In the genomic region with DNA sequence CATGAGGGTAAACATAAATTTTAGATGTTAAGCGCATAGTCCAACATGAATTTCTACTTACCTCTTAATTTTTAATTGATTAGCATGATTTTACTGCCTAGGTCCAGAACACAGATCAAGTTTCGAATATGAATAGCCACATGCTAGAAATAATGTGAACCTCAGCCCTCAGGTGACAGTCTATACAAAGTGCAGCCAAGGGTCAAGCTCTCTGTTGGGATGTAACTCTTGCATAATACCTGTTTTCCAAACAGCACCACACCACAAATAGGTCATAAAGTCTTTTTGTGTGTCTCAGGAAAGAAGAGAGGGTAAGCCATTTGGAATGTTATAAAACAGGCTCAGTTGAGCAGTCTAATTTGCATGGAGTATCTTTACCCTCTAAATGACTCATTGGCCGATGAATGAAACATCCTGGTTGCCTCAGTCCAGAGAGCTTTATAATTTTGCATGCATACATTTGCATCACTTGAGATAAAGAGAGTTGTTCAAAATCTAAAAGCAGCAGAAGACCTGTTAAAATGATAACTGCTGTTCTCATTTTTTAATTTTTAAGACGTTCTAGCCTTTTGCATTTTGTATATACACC, we compare ENCODE assay signal across 18 mouse cellular contexts.
"Had no signal": no experiment of that assay in that cellular context is flagged by ENCODE, and none has a peak within 500 bp of the region (broad histone marks: within the 10 kb centered on the region; RNA-seq: fewer than 3 reads in every experiment).

No protein-coding gene starts in this region.

- H3K36me3 ChIP-seq: lung, embryonic 15.5 days; midbrain, embryonic 13.5 days; midbrain, embryonic 15.5 days; neural tube, embryonic 12.5 days; stomach, embryonic 15.5 days had no signal

- H3K9ac ChIP-seq: liver, postnatal 0 days; lung, embryonic 15.5 days; midbrain, embryonic 13.5 days; midbrain, embryonic 15.5 days; neural tube, embryonic 12.5 days; stomach, embryonic 15.5 days had no signal

- H3K4me1 ChIP-seq: lung, embryonic 15.5 days; megakaryocyte, embryonic 14.5 days; midbrain, embryonic 13.5 days; midbrain, embryonic 15.5 days; neural tube, embryonic 12.5 days; stomach, embryonic 15.5 days had no signal

- H3K27me3 ChIP-seq: lung, embryonic 15.5 days; megakaryocyte, embryonic 14.5 days; midbrain, embryonic 13.5 days; midbrain, embryonic 15.5 days; neural tube, embryonic 12.5 days; stomach, embryonic 15.5 days had no signal

- ATAC-seq: liver, postnatal 0 days; lung, postnatal 0 days; midbrain, embryonic 13.5 days; midbrain, embryonic 15.5 days had no signal

- H3K27ac ChIP-seq: lung, embryonic 15.5 days; macrophage; midbrain, embryonic 13.5 days; midbrain, embryonic 15.5 days; neural tube, embryonic 12.5 days; stomach, embryonic 15.5 days; stomach, postnatal 0 days had no signal

- H3K9me3 ChIP-seq: lung, embryonic 15.5 days; megakaryocyte, embryonic 14.5 days; midbrain, embryonic 13.5 days; midbrain, embryonic 15.5 days; neural tube, embryonic 12.5 days; stomach, embryonic 15.5 days had no signal

- H3K4me3 ChIP-seq: lung, embryonic 15.5 days; megakaryocyte, embryonic 14.5 days; midbrain, embryonic 13.5 days; midbrain, embryonic 15.5 days; neural tube, embryonic 12.5 days; stomach, embryonic 15.5 days had no signal

- H3K4me2 ChIP-seq: lung, embryonic 15.5 days; midbrain, embryonic 11.5 days; midbrain, embryonic 13.5 days; midbrain, embryonic 15.5 days; neural tube, embryonic 12.5 days; stomach, embryonic 15.5 days had no signal

- DNase-seq: liver, postnatal 0 days; lung, adult 2 months; lung, postnatal 14 days; lung, postnatal 36 days; right cerebral cortex, postnatal 14 days; thymus, adult 2 months; thymus, postnatal 25 days; thymus, postnatal 4 days had no signal
